Mouse (Mus musculus) intestine, embryonic 15.5 days (tissue): ENCODE measurements around the gene Dusp3. TPM values are rescaled to one million over a fixed set of nuclear protein-coding genes. Genes with fewer than 3 reads are reported as not detected.
A peak's percentile ranks its signal among the peaks of the same experiment; 100 is the strongest.

Experiments
- ATAC-seq: fragments of 200-750 bp; cut with Nextera tagmentation; 2 replicates; pipeline ENCODE4 v1.8.0; 2017; ENCODE audit warnings: moderate TSS enrichment, moderate library complexity
- H3K27ac ChIP-seq: fragments of 300-500 bp; sonication (generic); 2 replicates; pipeline ENCODE4 v1.5.1; 2015; ENCODE audit warnings: mild to moderate bottlenecking, inconsistent platforms
- H3K27me3 ChIP-seq: fragments of 300-500 bp; sonication (generic); replicated peaks from 2 replicates; pipeline ENCODE4 v1.6.1; 2015; ENCODE audit warnings: inconsistent platforms
- H3K36me3 ChIP-seq: fragments of 300-500 bp; sonication (generic); 2 replicates; pipeline ENCODE4 v1.6.1; 2015; ENCODE audit warnings: inconsistent platforms
- H3K4me1 ChIP-seq: fragments of 300-500 bp; sonication (generic); replicated peaks from 2 replicates; pipeline ENCODE4 v1.6.1; 2015; ENCODE audit warnings: inconsistent platforms
- H3K4me2 ChIP-seq: fragments of 300-500 bp; sonication (generic); replicated peaks from 2 replicates; pipeline ENCODE4 v1.6.1; 2015; ENCODE audit warnings: mild to moderate bottlenecking, inconsistent platforms
- H3K4me3 ChIP-seq: fragments of 300-500 bp; sonication (generic); replicated peaks from 2 replicates; pipeline ENCODE4 v1.5.1; 2015; ENCODE audit warnings: inconsistent platforms
- H3K9ac ChIP-seq: fragments of 300-500 bp; sonication (generic); 2 replicates; pipeline ENCODE4 v1.6.1; 2015; ENCODE audit warnings: inconsistent platforms
- H3K9me3 ChIP-seq: fragments of 300-500 bp; sonication (generic); 2 replicates; pipeline ENCODE4 v1.6.1; 2016; ENCODE audit warnings: inconsistent platforms
- WGBS: fragments of 180-500 bp; shearing (Covaris S2); methylation state at CpG from one replicate; pipeline ENCODE4 v1.1.7; 2015; 5-methylcytosine and 5-hydroxymethylcytosine counted together
- polyA plus RNA-seq: library from polyadenylated mRNA; unstranded; fragments of >200 nt; fragmentation: Nextera tagmentation; extraction: Ambion mirVana; gene quantifications from 2 replicates; pipeline ENCODE4 v1.2.1, GENCODE M21; 2015

Gene Dusp3
- polyA plus RNA-seq, 1 experiment from 2014 or later = 26.5 TPM

GRCm38 (mm10) chr11:102025991-102026660 lies 39.3 kb upstream of the Dusp3 start:
- Histone ChIP-seq H3K9ac (peak overlapping the region; percentile 76), H3K4me3 (peak overlapping the region; percentile 65), H3K27me3 (no peaks in the 10 kb centered on the region), H3K4me1 (peaks cover 16% of the 10 kb centered on the region), H3K9me3 (no peaks in the 10 kb centered on the region), H3K27ac (peak overlapping the region; percentile 71), H3K36me3 (no peaks in the 10 kb centered on the region), H3K4me2 (peak overlapping the region; percentile 94)
- no peak for ATAC-seq
- 4% methylated on average over 22 of the region's 23 CpGs for WGBS

GRCm38 (mm10) chr11:102025354-102025753 lies 38.5 kb upstream of the Dusp3 start:
- H3K9ac ChIP-seq = no peak overlapping the region
- 58% methylated on average over 7 of the region's 7 CpGs for WGBS
- H3K4me2 ChIP-seq = peak overlapping the region; percentile 94; the same call in 1 of the 2 replicates
- no peaks in the 10 kb centered on the region for H3K27me3 ChIP-seq
- H3K4me3 ChIP-seq = peak overlapping the region; percentile 65; the same call in 1 of the 2 replicates
- no peak overlapping the region for H3K27ac ChIP-seq
- no peaks in the 10 kb centered on the region for H3K36me3 ChIP-seq
- no peak for ATAC-seq
- no peaks in the 10 kb centered on the region for H3K9me3 ChIP-seq
- H3K4me1 ChIP-seq = peaks cover 14% of the 10 kb centered on the region

- no peak for ATAC-seq
- no peak overlapping the region for H3K4me3 ChIP-seq
- H3K36me3 ChIP-seq = no peaks in the 10 kb centered on the region
- no peak overlapping the region for H3K9ac ChIP-seq
- H3K27me3 ChIP-seq = no peaks in the 10 kb centered on the region
- peaks cover 11% of the 10 kb centered on the region for H3K4me1 ChIP-seq
- H3K9me3 ChIP-seq = no peaks in the 10 kb centered on the region
- no peak overlapping the region for H3K27ac ChIP-seq
- WGBS = 92% methylated on average over 4 of the region's 4 CpGs
- no peak overlapping the region for H3K4me2 ChIP-seq
Measured at GRCm38 (mm10) chr11:102024875-102025274, 38.1 kb upstream of the Dusp3 start.

GRCm38 (mm10) chr11:102024084-102024758 lies 37.4 kb upstream of the Dusp3 start:
- H3K4me2 ChIP-seq = no peak overlapping the region
- H3K9ac ChIP-seq = no peak overlapping the region
- H3K27ac ChIP-seq = no peak overlapping the region
- no peak for ATAC-seq
- peaks cover 11% of the 10 kb centered on the region for H3K4me1 ChIP-seq
- H3K36me3 ChIP-seq = no peaks in the 10 kb centered on the region
- no peaks in the 10 kb centered on the region for H3K27me3 ChIP-seq
- 81% methylated on average over 6 of the region's 6 CpGs for WGBS
- H3K9me3 ChIP-seq = no peaks in the 10 kb centered on the region
- H3K4me3 ChIP-seq = no peak overlapping the region

- no peak for ATAC-seq
- H3K4me2 ChIP-seq = no peak overlapping the region
- H3K4me1 ChIP-seq = peaks cover 11% of the 10 kb centered on the region
- 75% methylated on average over 13 of the region's 13 CpGs for WGBS
- H3K4me3 ChIP-seq = no peak overlapping the region
- H3K27ac ChIP-seq = no peak overlapping the region
- H3K9me3 ChIP-seq = no peaks in the 10 kb centered on the region
- H3K9ac ChIP-seq = no peak overlapping the region
- no peaks in the 10 kb centered on the region for H3K36me3 ChIP-seq
- no peaks in the 10 kb centered on the region for H3K27me3 ChIP-seq
Measured at GRCm38 (mm10) chr11:102023406-102023805, 36.6 kb upstream of the Dusp3 start.

- 84% methylated on average over 5 of the region's 5 CpGs for WGBS
Measured at GRCm38 (mm10) chr11:102021196-102021595, 34.4 kb upstream of the Dusp3 start.

GRCm38 (mm10) chr11:102019736-102020135 lies 32.9 kb upstream of the Dusp3 start:
- Histone ChIP-seq H3K4me2 (no peak overlapping the region), H3K36me3 (0 out of 2 replicates have a peak, but pooled peaks cover 4% of the 10 kb centered on the region), H3K27ac (no peak overlapping the region), H3K4me1 (no peaks in the 10 kb centered on the region), H3K9me3 (no peaks in the 10 kb centered on the region), H3K4me3 (no peak overlapping the region), H3K9ac (no peak overlapping the region), H3K27me3 (no peaks in the 10 kb centered on the region)
- 83% methylated on average over 9 of the region's 9 CpGs for WGBS
- no peak for ATAC-seq

More at GRCm38 (mm10) chr11:102021196-102021595, 34.4 kb upstream of the Dusp3 start:
- Histone ChIP-seq H3K27ac (no peak overlapping the region), H3K9me3 (no peaks in the 10 kb centered on the region), H3K36me3 (0 out of 2 replicates have a peak, but pooled peaks cover 4% of the 10 kb centered on the region), H3K4me3 (no peak overlapping the region), H3K4me1 (0 out of 2 replicates have a peak, but pooled peaks cover 5% of the 10 kb centered on the region), H3K27me3 (no peaks in the 10 kb centered on the region), H3K9ac (no peak overlapping the region), H3K4me2 (no peak overlapping the region)
- no peak for ATAC-seq

- ATAC-seq = no peak
Measured at GRCm38 (mm10) chr11:102016136-102016535, 29.3 kb upstream of the Dusp3 start.

GRCm38 (mm10) chr11:102015472-102015871 lies 28.7 kb upstream of the Dusp3 start:
- Histone ChIP-seq H3K27me3 (no peaks in the 10 kb centered on the region), H3K4me3 (no peak overlapping the region), H3K4me2 (no peak overlapping the region), H3K36me3 (0 out of 2 replicates have a peak, but pooled peaks cover 4% of the 10 kb centered on the region), H3K4me1 (no peaks in the 10 kb centered on the region), H3K27ac (no peak overlapping the region), H3K9me3 (no peaks in the 10 kb centered on the region), H3K9ac (no peak overlapping the region)
- WGBS = 73% methylated on average over 6 of the region's 6 CpGs
- no peak for ATAC-seq

More at GRCm38 (mm10) chr11:102016136-102016535, 29.3 kb upstream of the Dusp3 start:
- Histone ChIP-seq H3K4me3 (no peak overlapping the region), H3K36me3 (0 out of 2 replicates have a peak, but pooled peaks cover 4% of the 10 kb centered on the region), H3K27me3 (no peaks in the 10 kb centered on the region), H3K9ac (no peak overlapping the region), H3K27ac (no peak overlapping the region), H3K4me2 (no peak overlapping the region), H3K9me3 (no peaks in the 10 kb centered on the region), H3K4me1 (no peaks in the 10 kb centered on the region)
- 95% methylated on average over 1 of the region's 1 CpGs for WGBS

GRCm38 (mm10) chr11:102013201-102013600 lies 26.4 kb upstream of the Dusp3 start:
- H3K4me3 ChIP-seq = no peak overlapping the region
- H3K4me1 ChIP-seq = no peaks in the 10 kb centered on the region
- 0 out of 2 replicates have a peak, but pooled peaks cover 4% of the 10 kb centered on the region for H3K36me3 ChIP-seq
- H3K9ac ChIP-seq = no peak overlapping the region
- no peak overlapping the region for H3K27ac ChIP-seq
- H3K9me3 ChIP-seq = no peaks in the 10 kb centered on the region
- no peaks in the 10 kb centered on the region for H3K27me3 ChIP-seq
- WGBS = 88% methylated on average over 8 of the region's 8 CpGs
- ATAC-seq = no peak
- H3K4me2 ChIP-seq = no peak overlapping the region

- no peaks in the 10 kb centered on the region for H3K36me3 ChIP-seq
- ATAC-seq = no peak
- no peak overlapping the region for H3K9ac ChIP-seq
- no peaks in the 10 kb centered on the region for H3K4me1 ChIP-seq
- H3K9me3 ChIP-seq = no peaks in the 10 kb centered on the region
- no peak overlapping the region for H3K27ac ChIP-seq
- no peaks in the 10 kb centered on the region for H3K27me3 ChIP-seq
- H3K4me2 ChIP-seq = no peak overlapping the region
- H3K4me3 ChIP-seq = no peak overlapping the region
- WGBS = 83% methylated on average over 8 of the region's 8 CpGs
Measured at GRCm38 (mm10) chr11:102011510-102011909, 24.7 kb upstream of the Dusp3 start.

- no peaks in the 10 kb centered on the region for H3K9me3 ChIP-seq
Measured at GRCm38 (mm10) chr11:102010140-102010539, 23.3 kb upstream of the Dusp3 start.

More at GRCm38 (mm10) chr11:102010140-102010539, 23.3 kb upstream of the Dusp3 start:
- no peak overlapping the region for H3K4me3 ChIP-seq
- no peak overlapping the region for H3K4me2 ChIP-seq
- H3K4me1 ChIP-seq = no peaks in the 10 kb centered on the region
- no peak for ATAC-seq
- H3K9ac ChIP-seq = no peak overlapping the region
- no peaks in the 10 kb centered on the region for H3K27me3 ChIP-seq
- H3K36me3 ChIP-seq = no peaks in the 10 kb centered on the region
- 0 out of 2 replicates have a peak overlapping the region, but pooled peaks have one; percentile 17 for H3K27ac ChIP-seq
- 75% methylated on average over 13 of the region's 13 CpGs for WGBS
